Mouse (Mus musculus) G1E (cell line): ENCODE measurements around the gene 4930430F08Rik. TPM values are rescaled to one million over a fixed set of nuclear protein-coding genes. Genes with fewer than 3 reads are reported as not detected.
"Not testable (repeated sequence)": the region's sequence is repeated elsewhere in the genome, so short reads cannot be mapped to it uniquely, and the experiment has no call there.

Source experiments
- ATAC-seq: 2 replicates; pipeline ENCODE4 v1.8.0; 2016; ENCODE audit warnings: mild to moderate bottlenecking; ENCODE audit not compliant: insufficient number of reproducible peaks, poor library complexity, low FRiP score, severe bottlenecking; ENCODE audit errors: extremely low read depth
- DNase-seq: peaks from one replicate; pipeline ENCODE4 v3.0.0; 2012; ENCODE audit warnings: low spot score
- H3K27me3 ChIP-seq: 2 replicates; pipeline ENCODE4 v1.6.1; 2012; ENCODE audit warnings: mild to moderate bottlenecking, low read length, inconsistent platforms; ENCODE audit not compliant: insufficient read depth
- H3K36me3 ChIP-seq: replicated peaks from 2 replicates; pipeline ENCODE3; 2012; ENCODE audit warnings: mild to moderate bottlenecking, inconsistent platforms
- H3K4me1 ChIP-seq: 2 replicates; pipeline ENCODE4 v1.6.1; 2012; ENCODE audit warnings: low read depth, low read length, inconsistent platforms, mixed read lengths; ENCODE audit not compliant: insufficient read depth
- H3K4me3 ChIP-seq: 2 replicates; pipeline ENCODE4 v1.5.1; 2012; ENCODE audit warnings: low read depth, mild to moderate bottlenecking, inconsistent platforms, low read length, moderate library complexity, mixed read lengths
- H3K9me3 ChIP-seq: replicated peaks from 2 replicates; pipeline ENCODE4 v1.6.1; 2012; ENCODE audit warnings: inconsistent platforms
- CTCF ChIP-seq: IDR thresholded peaks from 2 replicates; pipeline ENCODE4 v1.5.1; 2012; ENCODE audit warnings: low read depth, low read length, inconsistent platforms, mixed read lengths
- GATA1 ChIP-seq: IDR thresholded peaks from 2 replicates; pipeline ENCODE4 v1.6.1; 2012; ENCODE audit warnings: borderline replicate concordance, low read length, inconsistent platforms, mixed read lengths
- GATA2 ChIP-seq: IDR thresholded peaks from 2 replicates; pipeline ENCODE4 v1.6.1; 2012; ENCODE audit warnings: low read depth, low read length, inconsistent platforms, borderline replicate concordance
- POLR2AphosphoS5 ChIP-seq: IDR thresholded peaks from 2 replicates; pipeline ENCODE4 v1.6.1; 2012; ENCODE audit warnings: low read depth, low read length, inconsistent platforms; ENCODE audit not compliant: insufficient replicate concordance
- TAL1 ChIP-seq: conservative IDR thresholded peaks from 2 replicates; pipeline ENCODE4 v1.6.1; 2012; ENCODE audit warnings: low read depth, low read length, inconsistent platforms, mixed read lengths
- polyA plus RNA-seq: library from polyadenylated mRNA; stranded (reverse); fragments of >175 nt; gene quantifications from 2 replicates; pipeline ENCODE4 v1.2.3, GENCODE M21; 2012
- total RNA-seq, 2 experiments: library from RNA; stranded (forward) in 1 of 2; stranded (reverse) in 1 of 2; fragments of 200-1000 nt in 1 of 2; fragments of >200 nt in 1 of 2; fragmentation: Nextera tagmentation in 1 of 2; gene quantifications; 2 replicates each; pipeline ENCODE4 v1.2.3; 2014 to 2017

Gene 4930430F08Rik
- total and polyA plus RNA-seq, 3 experiments = 5.2 to 31.5 (median 21.0) TPM

GRCm38 (mm10) chr10:100574505-100575149, 15.6 kb downstream of the 4930430F08Rik start:
- no peaks in the 10 kb centered on the region for H3K27me3 ChIP-seq
- no peaks in the 10 kb centered on the region for H3K9me3 ChIP-seq
- DNase-seq (no peak), ATAC-seq (peak; percentile 82)
- TF ChIP-seq GATA2 (no peak), TAL1 (peak; percentile 44)
- H3K4me1 ChIP-seq = peaks cover 27% of the 10 kb centered on the region
- no peak overlapping the region; the same call in 1 of the 2 replicates for H3K4me3 ChIP-seq
- H3K36me3 ChIP-seq = peaks cover 51% of the 10 kb centered on the region

- TF ChIP-seq CTCF = no peak
- TF ChIP-seq GATA1 = no peak
- TF ChIP-seq GATA2 = no peak
- no peak for TF ChIP-seq TAL1
- TF ChIP-seq POLR2AphosphoS5 = no peak
- H3K4me1 ChIP-seq = peaks cover 27% of the 10 kb centered on the region
Measured at GRCm38 (mm10) chr10:100571707-100572106, 18.5 kb downstream of the 4930430F08Rik start.

GRCm38 (mm10) chr10:100564112-100564511, 26.1 kb downstream of the 4930430F08Rik start:
- ATAC-seq (no peak), DNase-seq (no peak)

More at GRCm38 (mm10) chr10:100571707-100572106, 18.5 kb downstream of the 4930430F08Rik start:
- H3K9me3 ChIP-seq = no peaks in the 10 kb centered on the region
- DNase-seq = no peak
- no peaks in the 10 kb centered on the region for H3K27me3 ChIP-seq
- ATAC-seq = peak; percentile 25; the same call in 1 of the 2 replicates
- no peak overlapping the region for H3K4me3 ChIP-seq
- peaks cover 49% of the 10 kb centered on the region for H3K36me3 ChIP-seq

GRCm38 (mm10) chr10:100560194-100560883, 29.9 kb downstream of the 4930430F08Rik start:
- ATAC-seq, DNase-seq, H3K27me3 ChIP-seq, H3K4me1 ChIP-seq, H3K4me3 ChIP-seq, H3K9me3 ChIP-seq: not testable (repeated sequence)
- peaks cover 37% of the 10 kb centered on the region for H3K36me3 ChIP-seq

More at GRCm38 (mm10) chr10:100564112-100564511, 26.1 kb downstream of the 4930430F08Rik start:
- peaks cover 48% of the 10 kb centered on the region for H3K36me3 ChIP-seq
- H3K27me3 ChIP-seq = no peaks in the 10 kb centered on the region
- H3K4me1 ChIP-seq = no peaks in the 10 kb centered on the region
- no peaks in the 10 kb centered on the region for H3K9me3 ChIP-seq
- H3K4me3 ChIP-seq = no peak overlapping the region
- TF ChIP-seq GATA1 (no peak), GATA2 (no peak), TAL1 (no peak)

- H3K9me3 ChIP-seq = no peaks in the 10 kb centered on the region
- no peak; the same call in 1 of the 2 replicates for ATAC-seq
- H3K27me3 ChIP-seq = no peaks in the 10 kb centered on the region
- no peak overlapping the region for H3K4me3 ChIP-seq
- H3K36me3 ChIP-seq = peaks cover 26% of the 10 kb centered on the region
- no peak for DNase-seq
- peaks cover 4% of the 10 kb centered on the region; the same call in 1 of the 2 replicates for H3K4me1 ChIP-seq
- no peak for TF ChIP-seq GATA1
- no peak for TF ChIP-seq POLR2AphosphoS5
- TF ChIP-seq GATA2 = no peak
- TF ChIP-seq TAL1 = no peak
- TF ChIP-seq CTCF = no peak
Measured at GRCm38 (mm10) chr10:100556566-100557175, 33.6 kb downstream of the 4930430F08Rik start.

GRCm38 (mm10) chr10:100524499-100525390, 65.5 kb downstream of the 4930430F08Rik start:
- peaks cover 40% of the 10 kb centered on the region for H3K4me1 ChIP-seq
- H3K9me3 ChIP-seq = peaks cover 4% of the 10 kb centered on the region
- peak; percentile 88 for ATAC-seq
- H3K36me3 ChIP-seq = peaks cover 21% of the 10 kb centered on the region
- peak; percentile 2 for DNase-seq
- TF ChIP-seq CTCF (no peak), TAL1 (peak; percentile 76), POLR2AphosphoS5 (no peak)
- H3K4me3 ChIP-seq = no peak overlapping the region; the same call in 1 of the 2 replicates
- H3K27me3 ChIP-seq = no peaks in the 10 kb centered on the region
